In genomic region chr5:80627225-80627624, GRCm38 (mm10) we compare ENCODE assay signal across 24 mouse cellular contexts.
A peak's percentile ranks its signal among the peaks of the same experiment; 100 is the strongest.
DNase-seq lines count a peak whose midpoint lies in the region; ATAC-seq and TF ChIP-seq lines count a peak whose summit lies in the region.
"Had no signal": no experiment of that assay in that cellular context is flagged by ENCODE, and none has a peak within 500 bp of the region (broad histone marks: within the 10 kb centered on the region; RNA-seq: fewer than 3 reads in every experiment).

No protein-coding gene starts in this region.

- peak; percentile 53 for TF ChIP-seq CTCF in layer of hippocampus, adult 2 months (conservative IDR thresholded peaks at IDR 0.05)
- TF ChIP-seq CTCF in stomach, postnatal 0 days (IDR thresholded peaks at IDR 0.05; ENCODE audit: low read depth), result no peak

- ATAC-seq in forebrain, embryonic 15.5 days (replicated peaks), result 0 out of 2 replicates have a peak, but pooled peaks have one; percentile 61
- no peak for ATAC-seq in forebrain, embryonic 12.5 days (ENCODE audit: low FRiP score)
- peak; percentile 71; the same call in 1 of the 2 replicates for ATAC-seq in stomach, embryonic 14.5 days (ENCODE audit: insufficient number of reproducible peaks, insufficient read depth, low FRiP score, low read depth)
- no peak for ATAC-seq in stomach, postnatal 0 days (ENCODE audit: low FRiP score, low TSS enrichment)
- peak; percentile 66; the same call in 1 of the 2 replicates for ATAC-seq in stomach, embryonic 16.5 days (ENCODE audit: insufficient read depth, low FRiP score)
- ATAC-seq: intestine, embryonic 15.5 days; midbrain, embryonic 13.5 days had no signal

- no peaks in the 10 kb centered on the region for H3K9me3 ChIP-seq in forebrain, embryonic 15.5 days
- H3K9me3 ChIP-seq in forebrain, embryonic 12.5 days, result no peaks in the 10 kb centered on the region
- H3K9me3 ChIP-seq in stomach, embryonic 14.5 days (ENCODE audit: control insufficient read depth, low read depth, low read length), result no peaks in the 10 kb centered on the region
- no peaks in the 10 kb centered on the region for H3K9me3 ChIP-seq in stomach, postnatal 0 days (ENCODE audit: control insufficient read depth, low read length)
- H3K9me3 ChIP-seq in stomach, embryonic 16.5 days (replicated peaks; ENCODE audit: control insufficient read depth, low read length), result no peaks in the 10 kb centered on the region
- H3K9me3 ChIP-seq: embryonic facial prominence, embryonic 15.5 days; hindbrain, embryonic 15.5 days; intestine, embryonic 15.5 days; liver, embryonic 13.5 days; lung, embryonic 15.5 days; megakaryocyte, embryonic 14.5 days; midbrain, embryonic 13.5 days had no signal

- no peak for DNase-seq in layer of hippocampus, adult 2 months (ENCODE audit: low spot score in 2 of 2)
- DNase-seq in layer of hippocampus, adult 8-10 months (ENCODE audit: low spot score in 2 of 2), result no peak
- DNase-seq in stomach, postnatal 0 days (ENCODE audit: low spot score), result no peak
- no peak for DNase-seq in frontal cortex, postnatal 36 days (ENCODE audit: low spot score in 2 of 2)
- DNase-seq: adrenal gland, postnatal 10 days; cerebellum, adult 9-10 months; gastrocnemius, postnatal 36 days; kidney, adult 9 months; kidney, postnatal 25 days; liver, embryonic 13.5 days; lung, postnatal 36 days; right cerebral cortex, postnatal 14 days; thymus, postnatal 25 days had no signal

- no peak overlapping the region for H3K9ac ChIP-seq in forebrain, embryonic 15.5 days (replicated peaks)
- H3K9ac ChIP-seq in forebrain, embryonic 12.5 days, result no peak overlapping the region
- no peak overlapping the region for H3K9ac ChIP-seq in stomach, embryonic 14.5 days (replicated peaks; ENCODE audit: low read depth, low read length)
- no peak overlapping the region for H3K9ac ChIP-seq in stomach, postnatal 0 days (ENCODE audit: low read length)
- H3K9ac ChIP-seq in stomach, embryonic 16.5 days (ENCODE audit: low read length), result no peak overlapping the region
- H3K9ac ChIP-seq: embryonic facial prominence, embryonic 15.5 days; hindbrain, embryonic 15.5 days; intestine, embryonic 15.5 days; liver, embryonic 13.5 days; lung, embryonic 15.5 days; midbrain, embryonic 13.5 days had no signal

- no peak for TF ChIP-seq EP300 in stomach, postnatal 0 days (optimal IDR thresholded peaks at IDR 0.05)

- H3K4me3 ChIP-seq in forebrain, embryonic 15.5 days, result no peak overlapping the region
- H3K4me3 ChIP-seq in forebrain, embryonic 12.5 days (replicated peaks), result no peak overlapping the region
- no peak overlapping the region for H3K4me3 ChIP-seq in layer of hippocampus, adult 2 months
- H3K4me3 ChIP-seq in stomach, embryonic 14.5 days (ENCODE audit: low read depth, low read length), result no peak overlapping the region
- H3K4me3 ChIP-seq in stomach, postnatal 0 days (ENCODE audit: low read depth, low read length), result no peak overlapping the region
- H3K4me3 ChIP-seq in stomach, embryonic 16.5 days (replicated peaks; ENCODE audit: low read length), result no peak overlapping the region
- H3K4me3 ChIP-seq: embryonic facial prominence, embryonic 15.5 days; hindbrain, embryonic 15.5 days; intestine, embryonic 15.5 days; liver, embryonic 13.5 days; lung, embryonic 15.5 days; megakaryocyte, embryonic 14.5 days; midbrain, embryonic 13.5 days had no signal

- no peaks in the 10 kb centered on the region for H3K4me1 ChIP-seq in forebrain, embryonic 15.5 days
- no peaks in the 10 kb centered on the region for H3K4me1 ChIP-seq in forebrain, embryonic 12.5 days
- H3K4me1 ChIP-seq in stomach, embryonic 14.5 days (ENCODE audit: control insufficient read depth, insufficient read depth, low read length), result no peaks in the 10 kb centered on the region
- H3K4me1 ChIP-seq in stomach, postnatal 0 days (replicated peaks; ENCODE audit: control insufficient read depth, insufficient read depth), result no peaks in the 10 kb centered on the region
- H3K4me1 ChIP-seq in stomach, embryonic 16.5 days (ENCODE audit: control insufficient read depth, insufficient read depth, low read length), result no peaks in the 10 kb centered on the region
- H3K4me1 ChIP-seq: embryonic facial prominence, embryonic 15.5 days; hindbrain, embryonic 15.5 days; intestine, embryonic 15.5 days; liver, embryonic 13.5 days; lung, embryonic 15.5 days; megakaryocyte, embryonic 14.5 days; midbrain, embryonic 13.5 days had no signal

- no peak overlapping the region for H3K4me2 ChIP-seq in forebrain, embryonic 15.5 days (replicated peaks)
- H3K4me2 ChIP-seq in forebrain, embryonic 12.5 days, result no peak overlapping the region
- no peak overlapping the region for H3K4me2 ChIP-seq in stomach, embryonic 14.5 days (replicated peaks; ENCODE audit: low read depth, low read length)
- no peak overlapping the region for H3K4me2 ChIP-seq in stomach, postnatal 0 days (replicated peaks; ENCODE audit: low read depth)
- H3K4me2 ChIP-seq in stomach, embryonic 16.5 days (ENCODE audit: low read depth, low read length), result no peak overlapping the region
- H3K4me2 ChIP-seq: embryonic facial prominence, embryonic 15.5 days; heart, embryonic 11.5 days; hindbrain, embryonic 15.5 days; intestine, embryonic 15.5 days; liver, embryonic 13.5 days; lung, embryonic 15.5 days; midbrain, embryonic 13.5 days had no signal

- WGBS in forebrain, embryonic 15.5 days, result 66% methylated on average over 3 of the region's 3 CpGs
- 73% methylated on average over 3 of the region's 3 CpGs for WGBS in forebrain, embryonic 12.5 days
- 35% methylated on average over 3 of the region's 3 CpGs for WGBS in stomach, embryonic 14.5 days
- WGBS in stomach, postnatal 0 days, result 40% methylated on average over 3 of the region's 3 CpGs
- 43% methylated on average over 3 of the region's 3 CpGs for WGBS in stomach, embryonic 16.5 days

- H3K27ac ChIP-seq in forebrain, embryonic 15.5 days (replicated peaks), result no peak overlapping the region
- no peak overlapping the region for H3K27ac ChIP-seq in forebrain, embryonic 12.5 days
- no peak overlapping the region for H3K27ac ChIP-seq in layer of hippocampus, adult 2 months
- H3K27ac ChIP-seq in stomach, embryonic 14.5 days (ENCODE audit: low read length), result no peak overlapping the region
- H3K27ac ChIP-seq in stomach, postnatal 0 days (replicated peaks), result no peak overlapping the region
- no peak overlapping the region for H3K27ac ChIP-seq in stomach, embryonic 16.5 days (ENCODE audit: low read length)
- H3K27ac ChIP-seq: embryonic facial prominence, embryonic 15.5 days; hindbrain, embryonic 15.5 days; intestine, embryonic 15.5 days; liver, embryonic 13.5 days; lung, embryonic 15.5 days; midbrain, embryonic 13.5 days had no signal

- no peaks in the 10 kb centered on the region for H3K27me3 ChIP-seq in forebrain, embryonic 15.5 days
- no peaks in the 10 kb centered on the region for H3K27me3 ChIP-seq in forebrain, embryonic 12.5 days
- no peaks in the 10 kb centered on the region for H3K27me3 ChIP-seq in stomach, embryonic 14.5 days (ENCODE audit: control insufficient read depth, insufficient read depth, low read length)
- no peaks in the 10 kb centered on the region for H3K27me3 ChIP-seq in stomach, postnatal 0 days (ENCODE audit: control insufficient read depth, insufficient read depth, low read length)
- no peaks in the 10 kb centered on the region for H3K27me3 ChIP-seq in stomach, embryonic 16.5 days (ENCODE audit: control insufficient read depth, insufficient read depth, low read length)
- H3K27me3 ChIP-seq: embryonic facial prominence, embryonic 15.5 days; hindbrain, embryonic 15.5 days; intestine, embryonic 15.5 days; liver, embryonic 13.5 days; lung, embryonic 15.5 days; megakaryocyte, embryonic 14.5 days; midbrain, embryonic 13.5 days had no signal

- H3K36me3 ChIP-seq in forebrain, embryonic 15.5 days, result no peaks in the 10 kb centered on the region
- H3K36me3 ChIP-seq in forebrain, embryonic 12.5 days (replicated peaks), result no peaks in the 10 kb centered on the region
- no peaks in the 10 kb centered on the region for H3K36me3 ChIP-seq in stomach, embryonic 14.5 days (ENCODE audit: control insufficient read depth, insufficient read depth, low read length)
- no peaks in the 10 kb centered on the region for H3K36me3 ChIP-seq in stomach, postnatal 0 days (ENCODE audit: control insufficient read depth, insufficient read depth, low read length)
- H3K36me3 ChIP-seq in stomach, embryonic 16.5 days (ENCODE audit: control insufficient read depth, insufficient read depth, low read length), result no peaks in the 10 kb centered on the region
- H3K36me3 ChIP-seq: embryonic facial prominence, embryonic 15.5 days; hindbrain, embryonic 15.5 days; intestine, embryonic 15.5 days; liver, embryonic 13.5 days; lung, embryonic 15.5 days; midbrain, embryonic 13.5 days had no signal

Comparison
In these comparisons a context has a peak if more than half of its experiments do, and no peak if none do; other contexts are left out.
1. ATAC-seq: peak in forebrain, embryonic 15.5 days (single experiment), stomach, embryonic 14.5 days (single experiment) and stomach, embryonic 16.5 days (single experiment); none in forebrain, embryonic 12.5 days (single experiment) and stomach, postnatal 0 days (single experiment).